26 mouse cellular contexts compared by ENCODE assay signal in genomic region chr4:77327198-77327597, GRCm38 (mm10).
"Had no signal": no experiment of that assay in that cellular context is flagged by ENCODE, and none has a peak within 500 bp of the region (broad histone marks: within the 10 kb centered on the region; RNA-seq: fewer than 3 reads in every experiment).

No protein-coding gene starts in this region.

- H3K36me3 ChIP-seq: heart, embryonic 10.5 days; heart, embryonic 12.5 days; hindbrain, embryonic 10.5 days; intestine, embryonic 15.5 days; limb, embryonic 10.5 days; limb, embryonic 12.5 days; liver, embryonic 13.5 days had no signal

- ATAC-seq: hindbrain, embryonic 16.5 days; inflammation-experienced regulatory T-cells, adult 6 months; intestine, embryonic 15.5 days; intestine, postnatal 0 days had no signal

- H3K4me2 ChIP-seq: heart, embryonic 12.5 days; hindbrain, embryonic 14.5 days; intestine, embryonic 15.5 days; limb, embryonic 12.5 days; liver, embryonic 11.5 days; liver, embryonic 13.5 days had no signal

- H3K4me1 ChIP-seq: heart, embryonic 10.5 days; heart, embryonic 12.5 days; hindbrain, embryonic 10.5 days; intestine, embryonic 15.5 days; limb, embryonic 10.5 days; limb, embryonic 12.5 days; liver, embryonic 13.5 days had no signal

- H3K27ac ChIP-seq: gastrocnemius, adult 2 months; heart, embryonic 10.5 days; hindbrain, embryonic 10.5 days; hindbrain, embryonic 14.5 days; intestine, embryonic 15.5 days; layer of hippocampus, adult 2 months; left cerebral cortex, adult 2 months; limb, embryonic 10.5 days; limb, embryonic 12.5 days; liver, embryonic 13.5 days had no signal

- H3K9ac ChIP-seq: heart, embryonic 12.5 days; hindbrain, embryonic 14.5 days; intestine, embryonic 15.5 days; limb, embryonic 12.5 days; liver, embryonic 13.5 days had no signal

- H3K9me3 ChIP-seq: heart, embryonic 10.5 days; heart, embryonic 12.5 days; hindbrain, embryonic 10.5 days; intestine, embryonic 15.5 days; limb, embryonic 10.5 days; limb, embryonic 12.5 days; liver, embryonic 13.5 days had no signal

- H3K4me3 ChIP-seq: gastrocnemius, adult 2 months; heart, embryonic 10.5 days; heart, embryonic 12.5 days; hindbrain, embryonic 10.5 days; intestine, embryonic 15.5 days; layer of hippocampus, adult 2 months; left cerebral cortex, adult 2 months; limb, embryonic 10.5 days; limb, embryonic 12.5 days; liver, embryonic 13.5 days had no signal

- DNase-seq: gastrocnemius, adult 2 months; gastrocnemius, postnatal 10 days; gastrocnemius, postnatal 25 days; heart, adult 18-20 months; heart, postnatal 10 days; heart, postnatal 4 days; kidney, adult 18-20 months; kidney, adult 8-10 months; kidney, postnatal 10 days; kidney, postnatal 25 days; kidney, postnatal 4 days; liver; liver, embryonic 13.5 days had no signal

- H3K27me3 ChIP-seq: heart, embryonic 12.5 days; intestine, embryonic 15.5 days; limb, embryonic 12.5 days; liver, embryonic 13.5 days had no signal
